Mouse (Mus musculus) adrenal gland, adult 18-20 months (tissue): Measurements from ENCODE around the gene Slc35e3. TPM values are rescaled to one million over a fixed set of nuclear protein-coding genes. Genes with fewer than 3 reads are reported as not detected.
A peak's percentile ranks its signal among the peaks of the same experiment; 100 is the strongest.
"Not testable (repeated sequence)": the region's sequence is repeated elsewhere in the genome, so short reads cannot be mapped to it uniquely, and the experiment has no call there.

ENCODE experiments used
- DNase-seq, 2 experiments: peaks; one replicate each; pipeline ENCODE4 v3.0.0; 2021 to 2022; ENCODE audit warnings: low spot score in 2 of 2
- total RNA-seq, 2 experiments: library from RNA; stranded (reverse); gene quantifications; 1 replicate in 1 of 2; 2 replicates in 1 of 2; pipeline ENCODE4 v1.2.3; 2021

Slc35e3 gene
- total RNA-seq, 2 experiments from 2014 or later = 13.1 to 15.0 TPM

DNA sequence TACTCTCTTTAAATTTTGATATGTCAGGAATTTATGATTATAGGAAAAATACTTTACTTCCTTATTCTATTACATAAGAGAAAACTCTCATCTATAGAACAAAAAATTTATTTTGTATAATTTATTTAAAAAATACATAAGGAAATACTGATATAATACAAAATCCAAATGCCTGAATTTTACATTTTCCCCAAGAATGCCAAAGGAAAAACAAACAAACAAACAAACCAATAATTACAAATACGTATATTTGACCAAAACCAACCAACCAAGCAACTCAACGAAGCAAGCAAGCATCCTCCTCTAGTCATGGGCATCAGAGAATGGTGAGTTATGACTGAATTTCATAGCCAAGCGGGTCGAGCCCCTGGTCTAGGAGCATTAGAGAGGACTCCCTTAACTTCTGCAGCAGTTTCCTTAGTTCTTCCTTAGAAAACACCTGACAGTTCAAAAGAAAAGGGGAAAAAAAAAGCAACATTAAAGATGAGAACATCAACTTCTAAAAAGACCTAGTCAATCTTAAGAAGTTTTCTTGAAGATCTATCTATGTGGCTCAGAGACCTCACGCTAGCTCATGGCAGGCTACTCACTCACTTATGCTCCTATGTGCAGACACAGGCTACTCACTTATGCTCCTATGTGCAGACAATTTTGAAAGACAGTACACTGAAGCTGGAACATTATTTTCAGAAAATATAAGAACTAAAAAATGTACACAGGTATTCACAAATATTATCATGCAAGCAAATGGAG lies 4.5 kb upstream of the Slc35e3 start:
- no peak for DNase-seq

DNA sequence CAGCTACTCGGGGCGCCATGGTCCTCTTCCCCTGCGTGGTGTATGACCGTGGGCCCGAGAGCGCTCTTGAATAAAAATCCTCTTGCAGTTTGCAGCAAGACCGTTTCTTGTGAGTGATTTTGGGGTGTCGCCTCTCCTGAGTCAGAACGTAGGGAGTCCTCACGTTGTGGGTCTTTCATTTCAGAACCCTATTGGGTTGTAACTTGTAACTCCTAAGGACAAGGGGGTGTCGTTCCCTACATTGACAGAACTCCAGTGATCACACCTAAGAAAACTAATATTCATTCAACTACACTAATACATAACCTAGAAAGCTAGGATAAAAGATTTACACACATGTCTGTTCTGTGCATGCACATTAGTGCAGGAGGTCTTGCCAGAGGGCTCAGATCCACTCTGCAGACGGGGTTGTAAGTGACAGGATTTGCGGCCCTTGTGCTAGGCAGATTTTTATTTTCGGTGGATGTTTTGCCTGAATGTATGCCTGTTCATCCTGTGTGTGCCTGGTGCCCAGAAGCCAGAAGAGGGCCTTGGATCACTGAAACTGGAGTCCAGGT lies 3.7 kb upstream of the Slc35e3 start:
- DNase-seq = no peak

DNA sequence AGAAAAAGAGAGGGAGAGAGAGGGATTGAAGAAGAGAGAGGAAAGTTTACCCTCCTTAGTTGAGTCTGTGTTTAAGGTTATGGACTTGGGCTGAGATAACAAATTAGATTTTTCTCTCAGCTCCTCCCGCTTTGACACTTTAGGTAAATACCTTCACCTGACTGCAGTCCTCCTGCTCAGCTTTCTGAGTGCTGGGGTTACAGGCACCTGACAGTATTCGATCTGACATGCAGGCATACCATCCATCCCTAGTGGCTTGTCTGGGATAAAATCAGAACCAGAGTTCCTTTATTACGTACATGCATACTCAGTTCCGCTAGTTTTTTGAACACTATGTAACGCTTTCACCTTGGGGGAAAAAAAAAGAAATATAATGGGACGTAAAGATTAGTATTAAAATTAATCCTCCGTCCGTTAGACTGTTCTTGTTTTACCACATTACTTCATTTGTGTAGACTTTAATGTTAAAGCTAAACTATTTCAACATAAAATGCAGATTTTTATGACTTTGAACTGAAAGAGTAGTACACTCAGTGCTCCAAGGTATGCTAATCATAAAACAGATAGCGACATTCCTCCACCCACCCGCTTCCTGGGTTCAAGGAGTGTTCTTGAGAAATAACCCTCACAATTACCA lies 3.0 kb upstream of the Slc35e3 start:
- DNase-seq = no peak

DNA sequence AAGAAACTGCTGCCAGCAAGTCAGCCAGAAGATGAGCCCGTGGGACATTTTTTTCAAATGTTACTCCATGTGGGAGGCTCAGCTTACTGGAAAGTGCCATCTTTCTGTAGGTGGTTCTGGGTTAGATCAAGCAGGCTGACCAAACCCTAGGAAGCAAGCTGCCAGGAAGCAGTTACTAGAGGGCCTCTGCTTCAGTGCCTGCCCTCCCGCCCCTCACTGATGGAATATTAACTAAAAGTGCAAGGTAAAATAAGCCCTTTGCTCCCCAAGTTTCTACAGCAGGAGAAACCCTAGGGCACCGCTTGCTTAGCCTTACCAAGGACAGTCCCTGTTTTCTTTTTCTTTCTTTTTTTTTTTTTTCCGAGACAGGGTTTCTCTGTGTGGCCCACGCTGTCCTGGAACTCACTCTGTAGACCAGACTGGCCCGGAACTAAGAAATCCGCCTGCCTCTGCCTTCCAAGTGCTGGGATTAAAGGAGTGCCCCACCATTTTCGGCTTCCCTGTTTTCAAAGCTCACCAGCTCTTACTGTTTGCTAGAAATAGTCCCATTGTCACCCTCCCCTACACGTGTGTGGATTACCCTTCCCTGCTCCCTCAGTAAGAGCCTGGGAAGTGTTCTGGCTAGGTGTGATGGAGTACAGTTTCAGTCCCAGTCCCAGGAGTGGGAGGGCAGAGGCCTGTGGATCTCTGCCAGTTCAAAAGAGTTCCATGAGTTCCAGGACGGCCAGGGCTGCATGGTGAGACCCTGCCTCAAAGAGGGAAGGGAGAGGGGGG lies 2.3 kb upstream of the Slc35e3 start:
- no peak for DNase-seq

DNA sequence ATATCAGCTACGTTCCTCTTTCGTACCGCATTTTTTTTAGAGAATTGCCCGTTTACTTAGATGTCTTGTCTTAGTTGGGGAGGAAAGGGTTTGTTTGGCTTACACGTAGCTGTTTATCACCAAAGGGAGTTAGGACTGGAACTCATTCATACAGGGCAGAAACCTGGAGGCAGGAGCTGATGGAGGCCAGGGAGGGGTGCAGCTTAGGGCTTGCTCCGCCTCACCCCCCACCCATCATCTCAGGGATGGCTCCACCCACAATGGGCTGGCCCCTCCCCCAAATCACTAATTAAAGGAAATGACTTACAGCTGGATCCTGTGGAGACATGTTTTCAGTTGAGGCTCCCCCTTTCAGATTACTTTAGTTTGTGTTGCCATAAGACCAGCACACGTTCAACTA lies 1.5 kb upstream of the Slc35e3 start:
- DNase-seq = no peak

DNA sequence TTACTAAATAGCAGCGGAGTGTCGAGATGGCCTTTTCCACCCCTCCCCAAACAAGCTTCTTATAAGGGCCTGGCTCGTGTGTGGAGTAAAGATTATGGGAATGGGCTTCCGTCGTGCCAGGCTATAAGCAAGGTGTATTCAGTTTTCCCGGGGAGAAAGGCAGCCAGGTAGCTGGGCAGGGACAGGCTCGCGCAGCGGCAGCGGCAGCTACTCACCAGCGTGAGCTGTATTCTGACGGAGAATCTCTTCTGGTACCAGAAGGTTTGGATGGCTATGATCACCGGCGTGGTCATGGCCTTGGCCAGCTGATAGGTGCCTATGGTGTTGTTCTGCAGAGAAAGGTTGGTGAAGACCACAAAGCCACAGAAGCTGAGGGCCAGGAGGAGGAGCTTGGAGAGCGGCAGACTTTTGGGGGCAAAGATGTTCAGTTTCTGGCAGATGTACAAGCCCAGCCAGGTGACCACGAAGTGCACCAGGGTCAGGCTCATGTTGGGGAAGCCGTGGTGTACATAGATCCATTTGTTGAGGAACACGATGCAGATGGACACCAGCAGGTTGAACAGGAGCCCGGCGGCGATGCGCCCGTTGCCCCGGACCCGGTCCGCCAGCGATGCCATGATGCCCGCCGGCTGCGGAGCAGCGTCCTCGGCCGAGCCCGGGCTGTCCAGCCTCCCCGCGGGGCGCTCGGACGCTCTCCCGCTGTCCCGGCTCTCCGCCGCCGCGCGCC lies 432 bp downstream of the Slc35e3 start:
- peak in 1 of 2 experiments; percentile 21 for DNase-seq

DNA sequence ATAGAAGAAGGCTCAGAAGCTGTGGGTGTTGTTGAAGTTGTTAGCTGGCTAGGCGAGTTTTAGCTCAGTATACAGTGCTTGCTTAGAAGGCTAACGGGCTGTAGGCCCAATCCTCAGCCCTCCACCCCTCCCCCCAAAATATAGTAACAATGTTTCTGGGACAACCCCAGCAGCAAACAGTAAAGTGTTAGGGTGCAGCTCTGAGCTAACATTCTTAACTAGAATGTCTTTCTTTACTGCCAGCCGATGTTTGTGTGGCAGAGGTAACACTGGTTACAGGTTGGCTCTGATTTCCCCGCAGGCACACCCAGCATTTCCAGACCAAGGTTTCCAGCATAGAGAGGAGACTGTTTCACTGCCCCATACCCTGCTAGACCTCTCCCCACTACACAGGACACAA lies 2.2 kb downstream of the Slc35e3 start:
- no peak for DNase-seq

DNA sequence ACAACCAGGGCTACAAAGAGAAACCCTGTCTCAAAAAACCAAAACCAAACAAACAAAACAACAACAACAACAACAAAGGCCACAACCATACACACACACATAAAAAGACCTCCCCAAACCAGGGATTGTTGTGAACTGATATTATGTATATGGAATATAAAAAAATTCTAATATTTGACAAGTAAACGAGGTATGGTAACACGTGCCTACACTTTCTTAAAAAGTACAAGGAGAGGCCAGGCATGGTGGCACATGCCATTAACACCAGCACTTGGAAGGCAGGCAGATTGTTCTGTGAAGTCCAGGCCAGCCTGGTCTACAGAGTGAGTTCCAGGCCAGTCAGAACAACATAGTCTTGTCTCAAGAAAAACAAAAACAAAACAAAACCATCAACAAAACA lies 3.0 kb downstream of the Slc35e3 start:
- no peak for DNase-seq

DNA sequence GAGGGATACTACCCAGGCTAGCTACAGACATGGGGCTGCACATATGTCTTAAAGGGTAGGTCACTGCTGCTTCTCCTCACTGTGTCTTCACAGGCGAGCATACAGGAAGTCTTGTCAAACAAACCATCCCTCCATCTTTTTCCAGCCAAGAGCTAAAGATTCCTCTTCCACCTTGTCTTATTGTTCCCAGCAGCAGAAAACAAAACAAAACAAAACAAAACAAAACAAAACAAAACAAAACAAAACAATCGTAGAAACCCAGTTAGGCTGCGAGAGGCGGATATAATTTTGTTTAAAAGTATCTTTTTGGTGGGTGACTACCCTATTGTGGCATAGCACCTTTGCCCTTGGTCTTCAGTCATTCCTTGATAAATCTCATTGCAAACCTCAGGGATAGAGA lies 3.5 kb downstream of the Slc35e3 start:
- DNase-seq = no peak

DNA sequence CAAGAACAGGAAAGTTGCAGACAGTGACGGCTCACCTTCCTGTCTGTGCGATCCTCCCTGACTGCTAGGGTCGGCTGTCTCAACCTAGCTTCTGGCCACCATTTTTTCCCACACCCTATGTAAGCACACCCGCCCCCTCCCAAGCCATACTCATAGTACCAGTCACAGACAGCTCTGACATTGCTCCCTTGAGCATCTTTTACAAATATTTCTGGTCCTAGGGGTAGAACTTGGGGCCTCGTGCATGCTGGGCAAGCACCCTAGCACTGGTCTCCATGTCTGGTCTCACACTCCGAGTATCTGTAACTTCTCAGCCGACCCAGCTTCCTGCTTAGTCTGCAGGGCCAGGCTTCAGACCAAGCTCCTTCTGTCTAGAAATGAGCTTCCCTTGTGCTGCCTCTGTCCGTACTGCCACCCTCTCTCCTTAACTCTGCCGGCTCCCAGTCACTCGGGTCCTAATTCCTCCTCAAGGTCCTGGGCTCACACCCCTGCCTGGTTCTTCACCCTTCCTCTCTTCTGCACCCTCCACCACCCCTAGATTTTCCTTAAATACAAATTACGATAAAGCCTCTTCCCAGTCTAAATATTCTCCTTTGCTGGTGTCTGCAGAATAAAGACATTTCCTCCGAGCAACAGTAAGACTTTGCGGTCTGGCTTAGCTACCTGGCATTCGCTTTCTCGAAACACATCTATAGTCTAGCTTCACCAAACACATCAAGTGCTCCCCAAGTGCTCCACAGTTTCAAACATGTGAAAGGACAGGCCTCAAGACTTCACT lies 4.3 kb downstream of the Slc35e3 start:
- DNase-seq = no peak

DNA sequence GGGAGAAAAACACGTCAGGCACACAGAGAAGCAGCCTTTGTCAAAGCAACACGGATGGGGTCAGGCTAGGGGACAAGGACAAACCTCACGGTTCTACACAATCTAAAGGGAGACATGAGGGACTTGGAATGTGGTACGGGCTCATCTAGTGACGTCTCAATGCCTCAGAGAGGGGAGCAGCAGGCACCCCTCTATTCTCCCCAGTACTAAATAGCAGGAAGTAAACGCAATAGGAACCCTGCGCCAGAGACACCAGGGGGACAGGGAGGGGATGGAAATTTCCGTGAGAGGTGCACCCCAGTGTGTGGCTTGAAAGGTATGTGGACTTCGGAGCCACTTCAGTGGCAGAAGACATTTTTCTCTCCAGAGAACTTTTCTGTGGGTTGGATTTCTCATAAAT lies 5.2 kb downstream of the Slc35e3 start:
- DNase-seq = no peak

DNA sequence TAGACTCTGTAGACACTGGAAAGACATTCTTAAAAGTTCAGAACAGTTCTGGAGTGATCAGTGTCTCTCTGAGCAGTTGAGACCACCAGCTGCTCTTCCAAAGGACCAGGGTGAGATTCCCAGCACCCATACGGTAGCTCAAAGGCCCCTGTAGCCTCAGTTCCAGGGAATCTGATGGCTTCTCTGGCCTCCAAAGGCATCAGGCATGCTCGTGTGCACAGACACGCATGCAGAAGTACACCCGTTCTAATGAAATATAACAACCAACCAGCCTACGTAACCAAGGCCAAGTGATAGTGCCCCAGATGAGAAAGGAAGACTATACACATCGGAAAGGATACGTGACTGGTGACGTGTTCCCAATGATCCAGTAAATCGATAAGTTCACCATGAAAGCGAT lies 6.0 kb downstream of the Slc35e3 start:
- no peak for DNase-seq

DNA sequence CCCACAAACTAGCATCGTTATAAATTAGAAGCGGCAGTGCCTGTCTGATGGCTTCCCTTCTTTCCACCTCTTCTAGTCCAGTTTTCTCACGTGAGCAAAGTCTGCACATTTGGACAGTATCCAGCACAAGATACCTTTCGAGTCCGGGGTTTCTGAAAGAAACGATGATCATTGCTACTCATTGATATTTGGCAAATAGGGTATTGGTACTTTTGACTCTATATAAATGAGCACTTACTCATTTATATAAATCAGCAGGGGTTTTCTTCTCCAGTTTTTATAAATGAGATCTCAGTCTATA lies 6.6 kb downstream of the Slc35e3 start:
- DNase-seq = no peak

DNA sequence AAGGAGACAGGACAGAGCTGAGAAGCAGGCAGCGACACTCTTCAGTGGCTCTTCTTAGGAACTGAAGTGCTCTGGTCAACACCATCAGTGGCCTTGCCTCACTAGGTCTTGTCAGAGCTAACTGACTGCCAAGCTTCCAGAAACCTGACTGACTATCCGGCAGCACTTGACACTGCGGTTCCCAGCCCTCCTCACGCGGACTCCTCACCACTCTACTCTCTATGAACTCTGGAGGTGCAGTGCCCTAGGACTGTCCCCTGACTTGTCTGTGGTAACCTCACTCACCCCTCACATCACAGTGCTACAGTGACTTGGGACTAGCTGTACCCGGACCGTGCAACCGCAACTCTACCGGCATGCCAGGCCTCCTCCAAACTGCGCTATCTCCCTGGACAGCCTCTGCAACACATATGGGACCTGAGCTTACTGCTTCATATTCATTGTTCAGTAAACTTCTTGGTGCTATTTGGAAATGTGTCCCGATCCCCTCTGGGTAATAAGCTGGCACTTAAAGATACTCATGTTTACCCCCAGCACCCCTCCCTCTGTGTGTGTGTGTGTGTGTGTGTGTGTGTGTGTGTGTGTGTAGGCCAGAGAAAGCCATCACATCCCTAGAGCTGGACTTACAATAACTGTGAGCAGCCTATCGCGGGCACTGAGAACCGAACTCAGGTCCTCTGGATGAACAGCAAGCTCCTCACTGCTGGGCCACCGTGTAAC lies 7.1 kb downstream of the Slc35e3 start:
- no peak for DNase-seq

DNA sequence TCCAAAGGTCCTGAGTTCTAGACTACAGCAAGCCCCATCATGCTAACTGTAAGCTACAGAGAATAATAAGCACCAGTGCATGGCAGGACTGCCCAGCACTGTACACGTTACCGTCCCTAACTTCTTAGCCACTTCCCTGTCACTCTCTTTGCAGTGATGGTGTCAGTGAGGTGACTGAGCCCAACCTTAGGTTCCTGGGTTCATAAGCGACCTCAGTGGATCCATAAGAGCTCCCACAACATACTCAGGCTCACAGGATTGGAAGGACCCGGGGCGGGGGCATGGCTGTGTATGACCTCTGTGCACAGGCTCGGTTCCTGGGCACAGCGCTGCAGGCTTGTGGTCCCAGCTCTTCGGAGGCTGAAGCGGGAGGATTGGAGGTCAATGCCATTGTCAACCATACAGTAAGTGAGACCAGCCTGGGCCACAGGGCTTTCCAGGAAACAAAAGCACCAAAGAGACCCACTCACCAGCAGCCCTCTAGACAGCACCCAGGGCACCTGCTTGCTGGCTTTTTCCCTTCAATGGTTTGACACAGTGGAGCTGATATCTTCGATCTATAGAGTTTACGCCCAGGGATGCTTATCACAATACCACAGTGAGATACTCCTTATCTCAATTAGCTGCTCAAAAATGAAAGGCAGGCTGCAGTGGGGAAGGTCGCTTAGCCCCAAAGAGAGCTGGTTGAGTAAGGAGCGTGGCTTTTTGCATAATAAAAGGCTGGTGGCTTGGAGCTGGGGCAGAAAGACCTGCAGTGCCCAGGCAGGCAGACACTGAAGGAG lies 7.8 kb downstream of the Slc35e3 start:
- no peak for DNase-seq

DNA sequence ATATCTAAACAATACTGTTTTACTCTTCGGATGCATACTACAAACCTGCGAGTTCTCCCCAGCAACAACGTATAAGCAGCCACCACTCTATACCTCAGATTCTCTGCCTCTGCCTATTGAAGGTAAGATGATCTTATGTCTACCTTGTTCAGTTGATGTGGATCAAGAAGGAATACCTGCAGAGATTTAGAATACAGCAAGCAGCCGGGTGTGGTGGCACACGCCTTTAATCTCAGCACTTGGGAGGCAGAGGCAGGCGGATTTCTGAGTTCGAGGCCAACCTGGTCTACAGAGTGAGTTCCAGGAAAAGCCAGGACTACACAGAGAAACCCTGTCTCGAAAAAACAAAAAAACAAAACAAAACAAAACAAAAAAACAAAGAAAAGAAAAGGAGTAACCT lies 8.7 kb downstream of the Slc35e3 start:
- DNase-seq = not testable (repeated sequence)

DNA sequence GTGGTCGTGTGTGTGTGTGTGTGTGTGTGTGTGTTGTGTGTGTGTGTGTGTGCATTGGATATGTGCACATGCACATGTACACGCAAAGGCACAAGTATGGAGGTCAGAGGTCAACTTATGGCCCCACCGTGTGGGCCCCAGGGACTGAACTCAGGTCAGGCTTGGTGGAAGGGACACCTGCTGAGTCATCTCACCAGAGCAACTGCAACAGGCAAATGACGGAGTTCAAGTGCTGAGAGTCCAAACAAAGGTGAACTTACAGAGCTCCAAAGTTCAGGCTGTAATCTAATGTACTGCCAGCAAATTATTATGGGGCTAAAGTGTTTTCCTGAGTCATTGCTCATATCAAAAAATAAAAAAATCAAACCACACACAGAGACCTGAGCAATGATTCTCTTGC lies 9.1 kb downstream of the Slc35e3 start:
- DNase-seq = no peak

DNA sequence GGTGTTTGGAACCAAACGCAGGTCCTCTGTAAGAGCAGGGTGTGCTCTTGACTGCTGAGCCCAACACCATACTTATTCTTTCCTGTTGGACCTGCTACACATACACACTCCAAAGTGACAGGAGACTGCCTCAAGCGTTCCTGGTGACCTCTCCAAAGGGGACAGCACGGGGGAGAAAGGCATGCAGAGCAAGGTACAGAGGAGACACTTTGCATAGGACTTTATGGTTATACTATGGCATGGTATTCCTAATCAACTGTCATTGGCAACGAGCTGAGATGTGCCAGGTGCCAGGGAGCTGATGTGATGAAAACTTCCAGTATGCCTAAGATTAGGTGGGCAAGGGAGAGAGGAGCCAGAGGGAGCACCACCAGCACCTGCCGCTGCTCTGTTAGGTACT lies 9.6 kb downstream of the Slc35e3 start:
- no peak for DNase-seq

DNA sequence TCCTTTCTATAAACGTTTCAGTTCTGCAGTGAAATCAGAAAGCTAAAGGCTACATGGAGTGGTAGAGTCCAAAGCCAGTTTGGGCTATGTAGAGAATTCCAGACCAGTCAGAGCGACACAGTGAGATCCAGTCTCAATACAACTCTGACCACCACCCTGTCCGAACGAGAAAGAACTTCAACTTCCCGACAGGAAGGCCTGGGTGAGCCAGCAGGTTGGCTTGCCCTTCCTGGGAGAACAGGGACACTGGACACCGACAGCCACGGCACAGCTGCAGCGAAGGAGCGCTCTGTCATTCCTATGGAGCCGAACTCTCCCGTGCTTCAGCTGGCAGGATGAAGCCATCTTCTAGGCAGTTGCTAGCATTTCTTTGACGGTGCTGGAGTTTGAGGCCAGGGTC lies 10.8 kb downstream of the Slc35e3 start:
- DNase-seq = not testable (repeated sequence)
